Mouse (Mus musculus): ENCODE results near the gene Tasp1.
"Not testable (repeated sequence)": the region's sequence is repeated elsewhere in the genome, so short reads cannot be mapped to it uniquely, and the experiment has no call there.

Gene Tasp1

GRCm38 (mm10) chr2:140066353-140067314 lies at the start of gene Tasp1:
Tasp1 (minus strand) TSS chr2:140066805.
- DNase-seq = peak; percentile 89

GRCm38 (mm10) chr2:140113851-140114250 lies 47.2 kb upstream of the Tasp1 start:
- no peak for DNase-seq

DNA sequence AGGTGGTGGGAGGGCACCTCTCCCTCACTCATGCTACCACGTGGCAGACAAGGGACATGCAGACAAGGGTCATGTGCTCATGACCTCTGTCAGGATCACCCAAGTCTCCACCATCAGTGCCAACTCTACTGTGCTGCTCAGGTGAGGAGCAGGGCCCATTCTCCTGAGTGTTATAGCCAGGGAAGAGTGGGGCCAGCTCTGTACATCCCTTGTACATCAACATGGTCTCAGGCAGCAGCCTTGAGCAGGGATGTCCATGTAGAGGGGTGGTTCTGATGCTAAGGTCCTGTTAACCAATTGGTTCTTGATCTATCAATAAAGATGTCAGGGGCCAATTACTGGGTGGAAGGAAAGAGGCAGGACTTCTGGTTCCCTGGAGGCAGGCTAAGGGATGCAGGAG lies 42.3 kb upstream of the Tasp1 start:
- DNase-seq = no peak

DNA sequence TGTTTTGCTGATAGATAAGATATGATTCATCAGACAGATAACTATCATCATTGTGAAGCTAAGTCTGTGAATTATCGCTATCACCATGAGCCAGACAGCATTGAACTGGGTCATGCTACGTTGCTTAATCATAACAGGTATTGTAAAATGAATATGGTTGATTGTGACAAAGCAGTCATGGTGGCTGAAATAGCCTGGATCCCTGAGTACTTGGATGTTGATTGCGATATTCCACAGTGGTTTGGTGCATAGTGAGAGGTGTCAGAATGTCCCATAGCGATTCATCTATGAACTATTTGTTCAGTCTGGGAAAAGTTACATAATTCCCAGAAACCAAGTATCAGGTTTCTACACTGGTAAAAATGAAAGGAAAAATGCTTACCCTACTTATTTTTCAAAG lies 41.0 kb upstream of the Tasp1 start:
- DNase-seq = no peak

DNA sequence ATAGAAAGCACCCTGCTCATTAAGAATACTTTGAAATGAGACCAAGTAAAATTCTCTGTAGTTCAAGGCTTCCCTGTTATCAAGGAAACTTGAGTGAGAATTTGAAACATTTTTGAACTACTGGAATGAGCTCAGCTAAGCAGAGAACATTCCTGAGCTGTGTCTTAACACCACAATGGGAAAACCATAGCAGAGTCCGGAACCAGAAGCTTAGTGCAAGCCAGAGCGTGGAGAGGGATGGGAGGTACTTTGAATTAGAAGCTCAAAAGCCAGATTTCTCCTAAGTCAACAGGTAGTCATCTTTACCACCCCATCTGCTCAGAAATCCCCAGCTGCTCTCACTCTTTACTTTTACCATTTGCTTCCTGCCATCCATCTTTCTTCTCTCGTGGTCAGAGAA lies 38.3 kb upstream of the Tasp1 start:
- no peak for DNase-seq

GRCm38 (mm10) chr2:140100551-140101474 lies 34.2 kb upstream of the Tasp1 start:
- no peak for DNase-seq

- DNase-seq = no peak
Measured at GRCm38 (mm10) chr2:140099971-140100370, 33.4 kb upstream of the Tasp1 start.

- no peak for DNase-seq
Measured at GRCm38 (mm10) chr2:140097131-140097591, 30.6 kb upstream of the Tasp1 start.

- no peak for DNase-seq
Measured at GRCm38 (mm10) chr2:140096034-140096433, 29.4 kb upstream of the Tasp1 start.

GRCm38 (mm10) chr2:140093433-140093832 lies 26.8 kb upstream of the Tasp1 start:
- no peak for DNase-seq

DNA sequence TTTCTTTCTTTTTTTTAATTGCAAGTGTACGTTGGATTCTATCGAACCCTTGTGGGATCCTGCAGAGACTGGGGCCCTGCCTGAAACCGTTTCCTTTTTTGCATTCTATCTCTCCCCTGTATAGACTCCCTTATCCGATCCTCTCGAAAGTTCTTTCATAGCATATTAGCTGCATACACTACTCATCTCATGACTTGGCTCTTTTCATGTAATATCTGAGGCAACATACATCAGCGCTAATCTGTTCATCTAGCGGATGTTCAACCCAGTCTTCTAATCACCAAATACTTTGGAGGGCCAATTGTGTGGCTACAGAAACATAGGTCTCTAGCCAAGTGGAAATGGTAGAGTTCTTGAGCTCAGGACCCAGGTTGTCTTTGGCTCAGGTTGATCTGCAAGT lies 17.6 kb upstream of the Tasp1 start:
- no peak for DNase-seq

DNA sequence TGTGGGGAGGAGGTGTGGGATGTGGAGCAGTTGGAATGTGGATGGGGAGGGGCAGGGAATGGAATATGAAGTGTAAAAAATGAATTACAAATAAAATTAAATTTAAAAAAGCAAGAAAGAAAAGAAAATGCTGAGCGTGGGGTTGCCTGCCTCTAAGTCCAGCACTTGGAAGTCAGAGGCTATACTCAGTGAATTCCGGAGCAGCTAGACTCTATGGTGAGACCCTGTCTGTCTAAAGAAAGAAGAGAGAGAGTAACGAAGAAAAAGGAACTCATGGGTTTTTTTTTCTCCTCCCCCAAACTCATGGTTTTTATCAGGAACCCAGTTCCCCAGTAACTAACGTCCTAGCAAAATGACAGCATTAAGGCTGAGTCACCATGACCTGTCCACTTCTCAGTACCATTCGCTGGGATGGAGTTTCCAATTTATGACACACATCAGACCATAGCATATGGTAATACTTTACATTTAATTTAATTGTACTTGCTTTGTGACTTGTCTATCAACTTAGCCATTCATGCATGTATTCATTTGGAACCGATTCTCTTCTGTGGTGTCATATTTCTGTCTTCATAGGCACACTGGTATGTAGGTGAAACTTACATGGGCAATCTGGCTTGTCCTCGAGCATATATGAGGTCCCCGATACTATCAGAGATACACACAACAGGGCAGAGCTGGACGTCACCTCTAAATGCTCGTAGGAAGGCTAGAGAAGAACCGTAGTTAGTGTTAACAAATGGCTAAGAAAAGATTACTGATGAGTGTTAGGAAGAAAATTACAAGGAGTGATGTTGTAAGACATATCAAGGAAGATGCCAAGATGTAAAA lies 14.4 kb upstream of the Tasp1 start:
- no peak for DNase-seq

GRCm38 (mm10) chr2:140079284-140079683 lies 12.7 kb upstream of the Tasp1 start:
- not testable (repeated sequence) for DNase-seq

DNA sequence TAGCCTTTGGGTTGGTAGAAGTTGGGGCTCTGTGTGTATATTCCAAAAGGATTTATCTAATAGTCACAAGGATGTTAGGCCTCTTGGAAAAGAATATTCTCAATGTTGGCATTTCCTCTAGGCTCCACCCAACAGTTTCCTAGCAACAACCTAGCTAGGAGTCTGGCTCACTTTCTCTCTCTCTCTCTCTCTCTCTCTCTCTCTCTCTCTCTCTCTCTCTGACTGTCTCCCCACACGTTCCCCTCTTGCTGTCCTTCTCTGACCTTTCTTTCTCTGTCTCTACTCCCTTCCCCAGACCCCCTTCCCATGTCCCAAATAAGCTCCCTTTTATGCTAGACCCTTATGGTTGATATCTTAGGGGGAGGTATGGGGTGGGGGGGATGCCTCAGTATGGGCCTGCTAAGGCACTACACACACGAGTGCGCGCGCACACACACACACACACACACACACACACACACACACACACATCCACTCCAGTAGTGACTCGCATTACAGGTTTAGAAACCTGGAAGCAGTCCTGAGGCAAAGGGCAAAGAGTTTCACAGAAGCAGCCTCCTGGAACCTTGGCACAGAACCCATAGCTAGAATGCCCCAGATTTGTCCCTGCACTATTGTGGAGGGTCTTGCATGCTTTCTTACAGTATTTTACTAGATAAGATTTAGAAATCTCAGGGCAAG lies 12.1 kb upstream of the Tasp1 start:
- DNase-seq = no peak

DNA sequence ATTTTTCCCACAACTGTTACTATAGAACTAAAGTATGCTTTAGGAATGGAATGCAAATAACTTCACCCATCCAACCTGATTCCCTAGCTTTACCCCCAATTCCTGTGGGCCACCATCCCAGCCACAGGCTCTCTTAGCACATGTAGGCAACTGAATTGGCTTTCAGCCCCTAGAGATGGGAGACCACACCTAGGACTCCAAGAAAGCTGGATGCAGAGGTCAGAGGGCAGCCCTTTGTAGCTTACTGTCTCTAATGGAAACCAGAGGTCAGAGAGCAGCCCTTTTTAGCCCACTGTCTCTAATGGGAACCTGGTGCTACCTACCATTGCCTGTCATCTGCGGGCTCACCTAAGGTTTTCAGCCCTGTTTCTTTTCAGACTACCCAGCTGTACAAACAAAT lies 10.9 kb upstream of the Tasp1 start:
- no peak for DNase-seq

DNA sequence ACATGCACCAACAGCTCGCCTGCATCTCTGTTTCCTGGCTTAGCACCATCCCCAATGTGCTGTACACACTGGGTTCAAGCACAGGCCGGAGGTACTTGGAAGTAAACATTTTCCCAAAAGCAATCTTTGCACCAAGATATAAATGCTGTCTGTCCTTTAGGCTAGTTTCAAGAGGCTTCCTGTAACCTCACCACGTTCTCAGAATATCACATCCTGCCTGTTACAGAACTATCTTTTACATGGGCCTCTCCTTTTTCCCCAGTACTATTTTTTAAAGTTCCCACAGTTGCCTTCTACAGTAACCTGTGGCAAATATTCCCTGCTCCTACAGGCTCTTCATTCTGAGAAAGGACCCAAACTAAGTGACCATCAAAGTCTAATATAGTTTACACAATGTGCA lies 8.5 kb upstream of the Tasp1 start:
- no peak for DNase-seq

GRCm38 (mm10) chr2:140067516-140067915 lies 911 bp upstream of the Tasp1 start:
- no peak for DNase-seq

DNA sequence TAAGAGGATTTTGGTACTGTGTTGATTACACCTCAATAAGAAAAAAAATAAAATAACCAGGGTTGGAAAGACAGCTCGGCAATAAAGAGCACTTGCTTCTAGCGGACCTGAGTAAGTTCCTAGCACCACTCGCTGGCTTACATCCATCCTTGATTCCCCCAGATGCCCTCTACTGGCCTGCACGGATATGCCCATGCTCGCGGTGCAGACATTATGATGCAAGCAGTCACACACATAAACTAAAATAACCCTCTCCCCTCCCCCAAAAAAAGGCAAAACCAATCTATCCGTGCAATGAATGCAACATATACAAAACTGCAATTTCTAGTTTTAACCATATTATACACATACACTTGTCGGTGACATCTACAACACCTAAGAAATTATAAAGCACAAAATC lies 929 bp downstream of the Tasp1 start:
- DNase-seq = peak; percentile 6

DNA sequence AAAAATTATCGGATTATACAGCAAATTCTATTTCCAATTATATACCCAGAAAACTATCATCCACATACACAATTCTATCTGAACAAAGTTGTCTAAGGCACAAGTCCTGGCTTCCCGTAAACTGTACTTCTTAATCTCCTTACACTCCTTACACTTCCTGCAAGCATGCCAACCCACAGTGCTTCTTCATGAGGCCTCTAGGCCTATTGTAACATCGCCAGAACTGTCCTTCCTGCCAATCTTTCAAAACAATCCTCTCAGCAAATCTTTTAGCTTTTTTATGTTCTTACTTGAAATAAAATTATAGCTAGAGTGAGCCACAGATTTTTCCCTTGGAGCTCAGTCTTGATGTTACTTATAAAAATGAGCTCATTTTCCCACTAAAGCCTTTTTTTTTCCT lies 5.1 kb downstream of the Tasp1 start:
- DNase-seq = no peak

DNA sequence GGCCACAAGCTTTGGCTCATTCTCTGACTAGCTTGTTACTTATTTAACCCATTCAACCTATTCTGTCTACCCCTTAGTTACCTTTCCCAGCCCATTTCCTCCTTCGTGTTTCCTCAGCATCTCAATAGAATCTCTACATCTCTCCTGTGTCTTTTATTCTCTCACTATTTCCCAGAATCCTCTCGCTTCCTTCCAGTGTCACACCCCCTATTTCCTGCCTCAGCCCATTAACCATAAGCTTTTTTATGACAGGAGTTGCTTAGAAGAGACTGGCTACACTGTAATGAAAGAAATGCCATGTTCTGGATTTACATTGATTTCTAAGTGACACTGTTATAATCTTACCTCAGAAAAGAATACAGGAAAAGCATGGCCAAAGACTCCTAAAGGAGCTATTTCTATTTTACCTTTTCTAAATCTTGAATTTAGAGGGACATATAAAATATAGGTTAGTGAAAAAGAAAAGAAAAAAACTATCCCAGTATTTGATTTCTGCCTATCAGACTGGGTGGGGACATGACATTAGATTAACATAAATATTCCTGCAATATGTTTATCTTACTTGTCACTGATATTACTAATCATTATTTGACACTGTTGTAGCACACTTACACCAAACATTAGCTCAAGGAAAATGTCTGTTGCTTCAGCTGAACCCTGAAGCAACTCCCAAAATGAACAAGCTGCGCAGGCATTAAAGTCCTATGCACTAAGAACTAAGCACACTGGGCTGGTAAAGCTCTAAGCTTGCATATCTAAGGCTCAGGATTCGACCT lies 6.3 kb downstream of the Tasp1 start:
- no peak for DNase-seq

DNA sequence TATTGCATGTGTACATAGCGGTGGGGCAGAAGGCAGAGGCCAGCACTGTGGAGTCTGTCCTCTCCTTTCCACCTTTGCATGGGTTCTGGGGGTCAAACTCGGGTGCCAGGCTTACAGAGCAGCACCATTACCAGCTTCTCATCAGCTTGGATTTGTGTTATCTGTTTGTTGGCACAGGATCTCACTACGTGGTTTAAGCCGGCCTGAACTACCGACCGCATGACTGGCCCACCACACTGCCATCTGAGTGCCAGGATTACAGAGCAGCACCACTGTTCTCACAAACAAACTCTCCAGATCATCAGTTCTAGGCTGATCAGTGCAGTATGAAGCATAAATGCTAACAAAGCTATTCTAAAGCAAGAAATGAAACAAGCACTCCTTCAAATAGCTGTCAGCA lies 8.5 kb downstream of the Tasp1 start:
- no peak for DNase-seq
